Mouse (Mus musculus) adrenal gland, postnatal 36 days (tissue): ENCODE data around the gene Clca3b. TPM values are rescaled to one million over a fixed set of nuclear protein-coding genes. Genes with fewer than 3 reads are reported as not detected.
A peak's percentile ranks its signal among the peaks of the same experiment; 100 is the strongest.
"Not testable (repeated sequence)": the region's sequence is repeated elsewhere in the genome, so short reads cannot be mapped to it uniquely, and the experiment has no call there.

ENCODE experiments used
- DNase-seq, 2 experiments: peaks; one replicate each; pipeline ENCODE4 v3.0.0; 2021; ENCODE audit warnings: mixed read lengths in 1 of 2
- long read RNA-seq, 2 experiments: library from polyadenylated mRNA; stranded (forward); transcript quantifications; one replicate each; pipeline ENCODE4 v2.0.0; 2021; ENCODE audit warnings: borderline sequencing depth in 2 of 2
- total RNA-seq, 2 experiments: library from RNA; stranded (reverse); gene quantifications; 2 replicates each; pipeline ENCODE4 v1.2.3; 2021

The Clca3b gene
- total RNA-seq = not detected
- long read RNA-seq, experiment 1 = 0 reads
- long read RNA-seq, experiment 2 = 0 reads

GRCm38 (mm10) chr3:144849014-144849556, at the start of gene Clca3b:
Gene Clca3b, minus strand, starts transcription at chr3:144849357.
- not testable (repeated sequence) for DNase-seq

GRCm38 (mm10) chr3:144897042-144897678, 48.0 kb upstream of the Clca3b start:
- no peak for DNase-seq

- no peak for DNase-seq
Measured at GRCm38 (mm10) chr3:144890246-144890758, 41.1 kb upstream of the Clca3b start.

- DNase-seq = peak in 1 of 2 experiments; percentile 2
Measured at GRCm38 (mm10) chr3:144886957-144887356, 37.8 kb upstream of the Clca3b start.

- DNase-seq = not testable (repeated sequence)
Measured at GRCm38 (mm10) chr3:144872012-144872411, 22.9 kb upstream of the Clca3b start.

GRCm38 (mm10) chr3:144849584-144849983, 427 bp upstream of the Clca3b start:
- DNase-seq = no peak

- no peak for DNase-seq
Measured at GRCm38 (mm10) chr3:144827257-144827656, 21.9 kb downstream of the Clca3b start.

GRCm38 (mm10) chr3:144825151-144825550, 24.0 kb downstream of the Clca3b start:
- peak; percentile 77 to 83 for DNase-seq

- DNase-seq = no peak
Measured at GRCm38 (mm10) chr3:144823331-144823730, 25.8 kb downstream of the Clca3b start.

- DNase-seq = no peak
Measured at GRCm38 (mm10) chr3:144820632-144821031, 28.5 kb downstream of the Clca3b start.

GRCm38 (mm10) chr3:144819219-144819618, 29.9 kb downstream of the Clca3b start, which contains the start of gene Clca3a2:
Gene Clca3a2, minus strand, starts transcription at chr3:144819494.
- not testable (repeated sequence) for DNase-seq

GRCm38 (mm10) chr3:144813336-144813735, 35.8 kb downstream of the Clca3b start:
- not testable (repeated sequence) for DNase-seq

- DNase-seq = no peak
Measured at GRCm38 (mm10) chr3:144811821-144812220, 37.3 kb downstream of the Clca3b start.

GRCm38 (mm10) chr3:144808153-144808925, 40.8 kb downstream of the Clca3b start:
- DNase-seq = not testable (repeated sequence)

GRCm38 (mm10) chr3:144806626-144807025, 42.5 kb downstream of the Clca3b start:
- not testable (repeated sequence) for DNase-seq

- DNase-seq = peak; percentile 23 to 43
Measured at GRCm38 (mm10) chr3:144801861-144802260, 47.3 kb downstream of the Clca3b start.

- no peak for DNase-seq
Measured at GRCm38 (mm10) chr3:144785181-144786148, 63.7 kb downstream of the Clca3b start.
